Mouse (Mus musculus) brown adipose tissue, adult 24 weeks (tissue): ENCODE data around the gene Gstm1. TPM values are rescaled to one million over a fixed set of nuclear protein-coding genes. Genes with fewer than 3 reads are reported as not detected.
"Not testable (repeated sequence)": the region's sequence is repeated elsewhere in the genome, so short reads cannot be mapped to it uniquely, and the experiment has no call there.

ENCODE experiments used
- H3K27ac ChIP-seq: fragments of 200-500 bp; replicated peaks from 2 replicates; pipeline ENCODE4 v1.5.1; 2012; ENCODE audit warnings: low read depth, mild to moderate bottlenecking, low read length
- H3K4me1 ChIP-seq: fragments of 200-500 bp; 2 replicates; pipeline ENCODE4 v1.6.1; 2012; ENCODE audit warnings: low read length, mixed read lengths; ENCODE audit not compliant: control insufficient read depth, insufficient read depth, insufficient read length
- H3K4me3 ChIP-seq: fragments of 200-500 bp; 2 replicates; pipeline ENCODE4 v1.5.1; 2012; ENCODE audit warnings: low read depth, mild to moderate bottlenecking, low read length, moderate library complexity; ENCODE audit not compliant: insufficient read depth
- polyA plus RNA-seq: library from polyadenylated mRNA; stranded (reverse); fragments of >200 nt; gene quantifications from 2 replicates; pipeline ENCODE4 v1.2.4, GENCODE M21; 2012; ENCODE audit not compliant: missing spikeins, insufficient read depth, insufficient read length

Gstm1 gene
- polyA plus RNA-seq, 1 experiment, result 393 TPM

DNA sequence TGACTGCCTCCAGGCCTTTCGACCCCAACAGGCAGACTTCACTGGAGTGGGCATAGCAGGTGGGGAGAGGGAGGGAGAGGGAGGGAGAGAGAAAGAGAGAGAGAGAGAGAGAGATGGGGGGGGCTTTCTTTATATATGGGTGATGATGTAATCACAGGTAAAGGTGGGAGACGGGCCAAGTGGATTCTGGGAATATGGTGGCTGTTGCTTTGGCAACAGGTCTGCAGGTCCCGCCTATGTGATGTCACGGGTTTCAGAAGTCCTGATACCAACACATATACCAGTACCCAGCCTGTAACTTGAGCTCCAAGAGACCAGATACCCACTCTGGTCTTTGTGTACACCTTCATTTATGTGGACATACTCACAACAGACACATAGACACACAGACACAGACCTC, 21.2 kb downstream of the Gstm1 start:
- H3K27ac ChIP-seq, result no peak overlapping the region
- no peak overlapping the region for H3K4me3 ChIP-seq

GRCm38 (mm10) chr3:107995974-107996373, 21.8 kb downstream of the Gstm1 start:
- H3K4me3 ChIP-seq, H3K27ac ChIP-seq, H3K4me1 ChIP-seq: not testable (repeated sequence)

More for the DNA sequence above, 21.2 kb downstream of the Gstm1 start:
- 0 out of 2 replicates have a peak, but pooled peaks cover 3% of the 10 kb centered on the region for H3K4me1 ChIP-seq

DNA sequence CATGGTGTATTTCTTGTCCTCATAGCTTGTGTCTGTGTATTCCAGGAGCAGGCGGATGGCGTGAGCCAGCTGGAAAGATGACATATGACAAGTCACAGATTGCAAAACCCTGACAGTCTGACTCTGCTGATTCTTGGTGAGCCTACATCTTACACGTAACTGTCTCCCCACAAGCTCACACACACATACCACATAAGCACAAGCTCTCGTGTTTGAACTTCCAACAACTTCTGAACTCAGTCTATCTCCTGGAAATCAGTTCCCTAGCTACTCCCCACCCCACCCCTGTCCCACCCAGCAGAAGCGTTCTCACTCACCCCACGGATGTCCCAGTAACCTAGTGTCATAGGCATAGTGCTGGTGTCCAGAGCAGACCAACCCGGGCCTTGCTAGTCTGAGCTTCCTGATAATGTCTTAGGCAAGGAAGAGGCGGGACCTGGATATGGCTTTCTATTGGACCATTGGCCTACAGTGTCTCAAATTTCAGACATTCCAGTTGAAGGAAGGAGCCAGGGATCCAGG, 31.7 kb downstream of the Gstm1 start, which contains the start of gene Gstm2:
Gene Gstm2 (minus strand): TSS at position 413 of the 522 bp plus-strand sequence.
- no peak within 1 kb of the TSS; the same call in 1 of the 2 replicates for H3K27ac ChIP-seq
- H3K4me3 ChIP-seq, result peak within 1 kb of the TSS; percentile 41
- peaks cover 5% of the 10 kb centered on the region for H3K4me1 ChIP-seq

GRCm38 (mm10) chr3:107985141-107985540, 32.6 kb downstream of the Gstm1 start:
- H3K27ac ChIP-seq, H3K4me1 ChIP-seq, H3K4me3 ChIP-seq: not testable (repeated sequence)

DNA sequence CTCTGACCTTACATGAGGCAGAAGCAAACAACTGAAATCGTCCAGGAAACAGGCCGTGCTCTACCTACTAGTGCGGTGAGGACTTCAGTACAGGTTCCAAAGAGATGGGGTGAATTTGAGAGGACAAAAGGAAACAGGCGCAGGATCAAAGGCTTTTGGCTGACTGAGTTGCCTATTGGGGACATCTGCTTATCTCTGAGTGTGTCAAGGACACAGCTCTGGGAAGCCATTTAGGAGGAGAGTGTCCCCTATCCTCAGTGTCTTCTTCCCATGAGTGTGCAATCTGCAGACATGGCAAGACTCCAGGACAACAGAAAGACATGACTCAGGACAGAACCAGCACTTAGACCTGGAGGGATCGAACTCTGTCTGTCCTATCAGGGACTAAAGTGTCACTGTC, 33.3 kb downstream of the Gstm1 start:
- Histone ChIP-seq H3K4me1 (peaks cover 5% of the 10 kb centered on the region), H3K4me3 (no peak overlapping the region), H3K27ac (no peak overlapping the region)

GRCm38 (mm10) chr3:107983771-107984170, 34.0 kb downstream of the Gstm1 start:
- Histone ChIP-seq H3K27ac (no peak overlapping the region), H3K4me3 (no peak overlapping the region), H3K4me1 (peaks cover 5% of the 10 kb centered on the region)

DNA sequence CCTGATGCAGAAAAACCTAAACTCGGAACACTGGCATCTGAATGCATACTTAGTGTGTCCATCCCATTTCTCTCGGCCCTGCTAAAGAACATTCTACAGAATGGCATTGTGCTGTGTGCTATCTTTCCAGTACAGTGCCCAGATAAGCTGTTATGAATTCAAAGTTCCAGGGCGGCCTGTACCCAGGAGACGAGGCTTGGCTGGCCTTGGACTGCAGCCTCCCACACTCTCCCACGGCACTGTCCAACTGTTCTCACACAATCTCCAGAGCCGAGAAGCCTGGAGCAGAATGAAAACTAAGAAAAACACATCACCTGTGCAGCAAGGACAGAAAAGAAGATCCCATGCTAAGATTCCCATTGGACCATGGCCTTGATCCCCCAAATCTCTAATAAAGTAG, 35.0 kb downstream of the Gstm1 start:
- Histone ChIP-seq H3K4me1 (peaks cover 5% of the 10 kb centered on the region), H3K27ac (no peak overlapping the region), H3K4me3 (no peak overlapping the region)

DNA sequence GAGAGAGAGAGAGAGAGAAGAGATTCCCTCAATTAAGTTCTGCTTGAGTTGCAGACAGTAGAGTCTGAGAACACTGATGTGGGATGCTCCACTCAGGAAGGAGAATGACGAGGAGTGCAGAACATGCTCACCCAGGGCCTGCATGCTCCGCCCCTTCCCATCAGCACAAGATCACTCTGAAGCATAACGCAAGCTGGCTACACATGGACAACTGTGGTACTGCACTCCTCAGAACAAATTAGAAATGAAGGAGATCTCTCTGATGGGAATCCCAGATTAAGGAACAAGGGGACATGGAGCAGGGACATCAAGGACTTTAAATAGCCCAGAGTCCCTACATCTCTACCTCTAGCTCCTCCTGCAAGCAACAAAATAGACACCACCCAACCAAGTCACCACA, 36.5 kb downstream of the Gstm1 start:
- H3K4me1 ChIP-seq, result peaks cover 3% of the 10 kb centered on the region
- no peak overlapping the region for H3K4me3 ChIP-seq
- H3K27ac ChIP-seq, result no peak overlapping the region

DNA sequence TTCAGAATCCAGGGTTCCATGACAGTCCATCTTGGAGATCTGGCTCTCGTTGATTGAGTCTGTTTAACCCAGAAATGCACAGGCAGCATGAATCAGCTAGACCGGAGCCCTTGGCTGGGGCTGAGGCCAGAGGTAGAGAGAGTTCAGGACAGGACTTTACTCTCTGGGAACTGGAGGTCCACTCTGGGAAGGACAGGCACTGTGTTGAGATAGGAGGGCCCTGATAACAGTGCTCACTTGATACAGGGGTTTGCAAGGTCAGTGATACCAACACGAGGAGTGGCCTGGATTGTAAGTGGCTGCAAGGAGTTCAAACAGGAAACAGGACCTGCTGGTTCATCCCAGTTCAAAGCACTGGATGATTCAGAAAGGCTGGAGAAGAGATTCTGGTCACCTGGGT, 40.1 kb downstream of the Gstm1 start:
- Histone ChIP-seq H3K4me1 (no peaks in the 10 kb centered on the region), H3K27ac (no peak overlapping the region), H3K4me3 (no peak overlapping the region)

DNA sequence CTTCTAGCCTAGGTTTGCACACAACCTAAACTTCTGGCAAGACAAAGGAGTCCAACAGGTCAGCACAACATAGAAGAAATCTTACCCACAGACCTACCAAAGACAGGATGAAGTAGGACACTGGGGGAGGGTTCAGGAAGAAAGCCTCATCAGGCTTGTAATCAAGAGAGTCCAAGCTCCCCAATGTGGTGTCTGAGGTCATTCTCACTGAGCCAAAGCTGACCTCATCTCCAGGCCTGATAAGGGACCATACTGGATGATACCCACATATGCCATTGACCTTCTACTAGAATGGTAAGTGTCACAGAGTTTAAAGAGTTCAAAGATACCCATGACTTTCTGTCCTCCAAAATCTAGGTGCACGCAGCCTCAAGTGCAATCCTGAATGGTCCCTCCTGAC, 43.5 kb downstream of the Gstm1 start:
- Histone ChIP-seq H3K27ac (no peak overlapping the region), H3K4me3 (no peak overlapping the region), H3K4me1 (no peaks in the 10 kb centered on the region)

DNA sequence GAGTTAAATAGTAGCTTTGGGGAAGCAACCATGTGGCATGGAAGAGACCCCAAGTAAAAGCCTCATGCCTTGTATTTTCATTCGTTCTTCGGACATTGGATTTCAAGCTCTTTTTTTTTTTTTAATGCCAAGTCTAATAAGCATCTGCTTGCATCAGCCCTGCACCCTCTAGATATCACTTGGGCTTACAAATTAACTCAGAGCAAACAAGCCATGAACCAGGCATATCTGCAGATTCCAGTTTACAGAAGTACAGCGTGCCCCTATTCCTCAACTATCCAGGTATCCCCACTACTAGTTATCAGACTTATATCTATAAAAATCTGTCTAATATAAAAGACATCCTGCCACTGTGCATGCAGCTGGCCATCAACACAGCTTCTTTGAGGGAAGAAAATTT, 45.7 kb downstream of the Gstm1 start:
- H3K27ac ChIP-seq, result no peak overlapping the region
- no peaks in the 10 kb centered on the region for H3K4me1 ChIP-seq
- no peak overlapping the region for H3K4me3 ChIP-seq

- H3K4me1 ChIP-seq, H3K27ac ChIP-seq: not testable (repeated sequence)
These were observed 46.7 kb downstream of the Gstm1 start for GRCm38 (mm10) chr3:107971101-107971500.

DNA sequence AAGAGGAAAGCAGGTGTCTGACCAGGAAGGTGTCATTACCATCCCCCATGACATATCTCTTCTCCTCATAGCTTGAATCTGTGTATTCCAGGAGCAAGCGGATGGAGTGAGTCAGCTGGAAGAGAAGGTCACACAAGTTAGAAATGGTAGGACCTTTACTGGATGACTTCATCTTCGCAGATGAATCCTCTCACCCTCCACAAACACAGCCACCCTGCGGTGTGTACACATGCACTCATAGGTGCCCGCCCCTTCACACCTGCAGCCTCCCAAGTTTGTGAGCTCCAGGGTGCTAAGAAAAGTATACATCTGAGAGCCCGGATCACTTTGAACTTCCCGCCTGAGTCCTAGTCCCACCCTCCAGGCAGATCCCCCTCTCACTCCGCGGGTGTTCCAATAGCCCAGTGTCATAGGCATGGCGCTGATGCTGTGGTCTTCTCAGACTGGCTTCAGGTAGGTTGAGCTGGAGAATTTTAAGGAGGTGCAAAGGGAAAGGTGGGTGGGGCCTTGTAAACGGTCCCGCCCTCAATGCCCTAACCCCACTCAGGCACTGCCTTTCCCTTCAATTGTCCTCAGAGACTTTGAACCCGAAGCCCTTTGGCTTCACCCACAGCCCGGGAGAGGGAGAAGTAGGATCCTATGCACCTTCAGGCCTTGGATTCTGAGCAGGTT, 48.9 kb downstream of the Gstm1 start, which contains the start of gene Gstm3:
Gene Gstm3 (minus strand): TSS at position 560 of the 672 bp plus-strand sequence.
- Histone ChIP-seq H3K4me1 (peaks cover 8% of the 10 kb centered on the region), H3K27ac (no peak within 1 kb of the TSS), H3K4me3 (no peak within 1 kb of the TSS)

More at GRCm38 (mm10) chr3:107971101-107971500, 46.7 kb downstream of the Gstm1 start:
- H3K4me3 ChIP-seq, result not testable (repeated sequence)

DNA sequence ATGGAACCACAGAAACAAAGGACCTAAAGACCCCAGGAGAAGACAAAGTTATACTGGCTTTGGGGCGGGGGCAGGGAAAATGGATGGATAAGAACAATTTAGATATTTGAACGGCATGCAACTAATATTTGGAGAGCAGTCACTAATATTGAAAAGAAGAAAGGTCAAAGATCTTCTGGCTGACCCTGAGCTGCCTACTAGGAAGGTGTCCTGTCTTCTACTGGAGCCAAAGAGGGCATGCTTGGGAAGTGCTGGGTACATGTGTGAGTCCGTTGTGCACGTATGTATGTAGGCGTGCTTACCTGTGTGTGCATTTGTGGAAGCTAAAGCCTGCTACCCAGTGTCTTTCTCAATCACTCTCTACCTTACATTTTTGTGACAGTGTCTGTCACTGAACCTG, 51.1 kb downstream of the Gstm1 start:
- Histone ChIP-seq H3K4me1 (peaks cover 8% of the 10 kb centered on the region), H3K4me3 (no peak overlapping the region), H3K27ac (no peak overlapping the region)

GRCm38 (mm10) chr3:107965592-107965991, 52.2 kb downstream of the Gstm1 start:
- Histone ChIP-seq H3K4me1 (peaks cover 8% of the 10 kb centered on the region), H3K27ac (no peak overlapping the region), H3K4me3 (no peak overlapping the region)
